Mouse (Mus musculus) retina, postnatal 1 day (tissue): ENCODE results near the gene Gch1.

Experiments
- DNase-seq: peaks from one replicate; pipeline ENCODE4 v3.0.0-alpha.2; 2012

Gene Gch1

GRCm38 (mm10) chr14:47205270-47205972, 16.2 kb upstream of the Gch1 start:
- no peak for DNase-seq

GRCm38 (mm10) chr14:47197340-47197739, 8.1 kb upstream of the Gch1 start:
- DNase-seq: no peak

GRCm38 (mm10) chr14:47196711-47197110, 7.5 kb upstream of the Gch1 start:
- DNase-seq: no peak

DNA sequence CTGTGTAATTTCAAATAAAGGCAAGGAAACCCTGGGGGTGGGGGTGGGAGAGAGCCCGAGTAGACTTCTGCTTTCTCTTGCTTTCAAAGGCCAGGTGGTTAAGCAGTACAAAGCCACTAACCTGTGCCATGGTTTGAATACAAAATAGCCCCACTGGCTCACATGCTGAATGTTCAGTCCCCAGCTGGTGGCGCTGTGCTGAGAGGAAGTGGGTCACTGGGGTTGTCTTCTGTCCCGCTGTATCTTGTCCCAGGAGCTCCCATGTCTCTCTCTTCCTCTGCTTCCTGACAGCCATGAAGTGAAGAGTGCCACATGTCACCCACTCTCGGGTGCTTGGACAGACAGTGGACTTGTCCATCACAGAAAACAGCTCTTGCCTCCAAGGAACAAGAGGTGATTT, 4.9 kb upstream of the Gch1 start:
- DNase-seq: peak; percentile 20

- no peak for DNase-seq
These were observed 4.3 kb upstream of the Gch1 start for GRCm38 (mm10) chr14:47193506-47193905.

DNA sequence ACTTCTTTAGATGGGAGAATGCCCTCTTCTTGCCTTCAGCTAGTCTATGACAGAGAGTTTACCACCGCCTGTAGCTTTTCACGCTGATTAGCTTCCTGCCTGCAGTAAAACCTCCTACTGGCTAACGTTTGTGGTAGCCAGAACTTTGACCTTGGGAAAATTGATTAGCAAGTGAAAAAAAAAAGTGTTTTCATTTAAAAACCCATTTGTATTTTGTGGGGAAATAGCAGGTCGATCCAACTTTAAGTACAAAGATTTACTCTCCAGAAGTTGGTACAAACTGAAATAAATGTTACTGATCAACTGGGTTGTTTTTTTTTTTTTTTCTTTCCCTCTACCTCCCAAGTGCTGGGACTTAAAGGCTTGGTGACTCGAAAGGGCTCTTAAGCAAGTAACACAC, 2.6 kb upstream of the Gch1 start:
- DNase-seq: no peak

- DNase-seq: no peak
These were observed 1.4 kb upstream of the Gch1 start for GRCm38 (mm10) chr14:47190626-47191025.

- DNase-seq: no peak
These were observed 382 bp upstream of the Gch1 start for GRCm38 (mm10) chr14:47189635-47189955.

DNA sequence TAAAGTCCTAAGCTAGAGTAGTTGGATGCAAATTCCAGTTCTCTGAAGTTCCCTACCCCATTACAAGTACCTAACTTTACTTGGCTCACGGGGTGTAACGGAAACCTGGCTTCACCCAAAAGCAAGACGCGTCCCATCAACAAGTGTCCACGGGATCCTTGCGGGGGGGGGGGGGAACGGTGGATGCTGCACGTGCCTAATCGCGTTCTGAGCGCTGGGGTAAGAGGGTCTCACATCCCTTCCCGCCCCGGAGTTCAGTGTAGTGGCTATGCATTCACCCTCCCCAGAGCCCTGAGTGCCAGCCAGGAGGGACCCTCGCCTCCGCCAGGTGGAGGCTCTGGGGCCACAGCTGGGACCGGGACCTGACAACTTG, 752 bp downstream of the Gch1 start:
- DNase-seq: no peak

- no peak for DNase-seq
These were observed 1.4 kb downstream of the Gch1 start for GRCm38 (mm10) chr14:47187666-47188360.

DNA sequence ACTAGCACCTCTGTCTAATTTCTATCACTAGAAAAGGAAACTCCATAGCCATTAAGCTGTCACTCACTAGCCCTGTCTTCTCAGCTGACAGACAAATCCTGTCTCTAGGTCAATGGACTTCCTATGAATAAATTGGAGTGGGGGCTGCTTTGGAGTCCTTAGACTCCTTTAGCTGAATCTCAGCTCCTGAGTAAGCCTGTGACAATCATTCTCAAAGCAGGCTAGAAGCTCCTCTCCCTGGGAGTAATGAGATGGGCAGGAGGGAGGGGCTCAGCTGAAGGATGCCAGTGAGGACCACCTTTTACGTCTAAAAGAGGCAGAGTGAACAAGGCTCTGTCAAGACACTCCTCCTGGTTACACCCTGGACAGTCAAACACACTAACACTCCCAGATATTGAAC, 2.0 kb downstream of the Gch1 start:
- no peak for DNase-seq

DNA sequence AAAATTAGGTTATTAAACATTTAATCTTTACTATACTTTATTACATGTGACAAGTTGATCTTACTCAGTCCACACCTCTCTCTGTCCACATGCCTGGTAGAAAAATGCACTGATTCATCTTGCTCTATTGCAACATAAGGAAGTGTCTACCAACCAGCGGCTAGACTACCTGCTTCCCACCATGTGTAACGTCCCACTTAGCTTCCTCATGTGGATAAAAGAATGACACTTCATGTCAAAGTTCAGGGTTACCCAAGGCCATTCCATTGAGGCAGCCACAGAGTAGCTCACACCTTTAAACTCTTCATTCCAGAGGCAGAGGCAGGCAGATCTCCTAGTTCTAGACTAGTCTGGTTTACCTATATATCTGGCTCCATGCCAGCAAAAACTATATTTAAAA, 2.7 kb downstream of the Gch1 start:
- DNase-seq: no peak

DNA sequence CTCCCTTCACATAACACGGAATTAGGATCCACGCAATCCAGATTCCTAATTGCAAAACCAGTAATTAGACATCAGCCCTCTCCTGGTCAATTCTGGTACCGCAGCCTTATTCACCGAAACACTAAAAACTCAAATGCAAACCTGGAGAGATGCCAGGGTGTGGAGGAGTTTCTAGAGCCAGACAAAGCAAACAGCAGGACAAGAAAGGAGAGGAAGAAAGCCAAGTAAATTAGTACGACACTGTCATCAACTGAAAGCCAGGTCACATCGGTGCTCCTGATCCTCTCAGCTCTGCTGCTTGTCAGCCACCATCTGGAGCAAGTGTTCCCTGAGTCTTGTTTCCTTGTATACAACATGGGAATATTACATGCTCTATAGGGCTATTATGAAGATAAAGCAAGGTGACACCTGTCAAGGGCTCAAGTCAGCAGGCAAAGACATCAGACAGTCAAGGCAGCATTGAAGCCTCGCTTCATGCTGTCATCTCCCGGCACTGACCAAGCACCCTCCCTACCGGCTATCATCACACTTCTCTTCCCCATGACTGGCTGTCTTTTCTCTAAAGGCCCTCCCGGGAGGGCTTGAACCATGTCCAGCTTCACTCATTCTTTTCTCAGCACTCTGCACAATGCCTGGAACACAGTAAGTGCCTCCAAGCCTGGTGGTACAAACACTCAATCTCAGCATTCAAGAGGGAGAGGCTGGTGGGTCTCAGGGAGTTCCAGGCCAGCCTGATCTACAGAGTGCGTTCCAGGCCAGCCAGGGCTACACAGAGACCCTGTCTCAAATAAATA, 7.5 kb downstream of the Gch1 start:
- peak; percentile 79 for DNase-seq

DNA sequence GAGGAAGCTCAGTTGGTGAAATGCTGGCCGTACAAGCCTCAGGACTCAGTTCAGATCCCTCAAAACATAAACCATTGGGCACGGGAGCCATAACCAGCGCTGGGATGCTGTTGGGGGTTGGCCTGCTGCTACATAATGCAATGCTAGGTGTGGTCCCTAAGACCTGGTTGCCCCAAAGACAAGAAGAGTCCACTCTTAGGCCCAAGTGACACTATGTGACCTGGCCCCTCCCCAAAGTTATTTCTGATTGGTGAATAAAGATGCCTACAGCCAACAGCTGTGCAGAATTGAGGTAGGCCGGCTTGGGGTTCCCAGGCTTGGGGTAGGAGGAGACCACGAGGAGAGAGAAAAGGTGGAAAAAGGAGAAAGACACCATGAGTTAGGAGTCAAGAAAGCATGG, 10.4 kb downstream of the Gch1 start:
- DNase-seq: no peak

- peak; percentile 39 for DNase-seq
These were observed 11.3 kb downstream of the Gch1 start for GRCm38 (mm10) chr14:47177846-47178414.

DNA sequence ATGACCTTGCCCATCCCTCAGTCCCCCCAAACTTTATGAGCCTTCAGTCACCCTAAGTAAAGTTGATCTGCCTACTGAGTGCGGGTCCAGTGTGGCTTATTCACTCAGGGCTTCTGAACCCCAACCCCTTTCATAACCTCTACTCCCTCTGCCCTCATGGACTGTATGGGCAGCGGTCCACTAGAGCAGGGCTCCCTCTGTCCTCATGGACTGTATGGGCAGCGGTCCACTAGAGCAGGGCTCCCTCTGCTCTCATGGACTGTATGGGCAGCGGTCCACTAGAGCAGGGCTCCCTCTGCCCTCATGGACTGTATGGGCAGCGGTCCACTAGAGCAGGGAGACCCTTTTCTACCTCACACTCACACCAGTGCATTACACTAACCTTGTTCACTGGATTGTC, 13.0 kb downstream of the Gch1 start:
- no peak for DNase-seq

- no peak for DNase-seq
These were observed 14.1 kb downstream of the Gch1 start for GRCm38 (mm10) chr14:47175136-47175535.

- no peak for DNase-seq
These were observed 17.1 kb downstream of the Gch1 start for GRCm38 (mm10) chr14:47172073-47172472.

DNA sequence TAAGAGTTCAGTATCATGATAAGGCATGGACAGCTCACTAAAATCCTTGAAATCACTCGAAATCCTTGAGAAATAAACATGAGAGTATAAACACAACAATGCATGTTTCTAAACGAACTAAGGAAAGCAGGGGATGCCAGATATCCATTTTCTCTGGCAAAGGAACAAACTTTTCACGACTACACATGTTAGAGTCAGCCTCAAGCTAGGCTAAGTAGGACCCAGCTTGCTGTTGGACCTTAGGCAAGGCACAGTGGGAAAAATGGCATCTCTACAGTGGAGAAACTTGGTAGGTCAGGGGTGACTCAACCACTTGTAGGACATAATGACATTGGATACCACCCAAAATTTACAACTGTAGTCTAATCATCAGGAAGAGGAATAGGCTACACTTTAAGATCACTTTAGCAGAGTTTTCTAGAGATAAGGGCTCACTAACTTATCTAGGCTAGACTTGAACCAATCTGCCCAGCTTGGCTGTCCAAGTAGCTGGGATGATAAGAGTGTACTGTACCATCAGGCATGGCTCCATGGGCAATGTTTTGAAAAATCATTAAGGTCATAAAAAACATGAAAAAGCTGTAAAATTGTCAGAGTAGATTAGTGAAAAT, 18.6 kb downstream of the Gch1 start:
- no peak for DNase-seq

- peak; percentile 16 for DNase-seq
These were observed 19.4 kb downstream of the Gch1 start for GRCm38 (mm10) chr14:47169677-47170410.

- no peak for DNase-seq
These were observed 23.5 kb downstream of the Gch1 start for GRCm38 (mm10) chr14:47165741-47166140.

GRCm38 (mm10) chr14:47165117-47165516, 24.1 kb downstream of the Gch1 start:
- no peak for DNase-seq
